Mouse (Mus musculus) midbrain, postnatal 0 days (tissue): ENCODE data around the gene Traf3ip2. TPM values are rescaled to one million over a fixed set of nuclear protein-coding genes. Genes with fewer than 3 reads are reported as not detected.

Source experiments
- ATAC-seq: fragments of 200-750 bp; cut with Nextera tagmentation; 2 replicates; pipeline ENCODE4 v1.8.0; 2017; ENCODE audit warnings: moderate number of reproducible peaks, mild to moderate bottlenecking, moderate TSS enrichment, moderate library complexity; ENCODE audit not compliant: low FRiP score
- DNase-seq: peaks from one replicate; pipeline ENCODE4 v3.0.0-alpha.2; 2015; ENCODE audit warnings: low spot score
- H3K27ac ChIP-seq: fragments of 300-500 bp; sonication (generic); 2 replicates; pipeline ENCODE4 v1.5.1; 2014; ENCODE audit warnings: low read depth, mild to moderate bottlenecking, low read length, mixed read lengths
- H3K27me3 ChIP-seq: fragments of 300-500 bp; sonication (generic); 2 replicates; pipeline ENCODE4 v1.6.1; 2014; ENCODE audit warnings: low read length, control low read depth, mixed read lengths; ENCODE audit not compliant: insufficient read depth
- H3K36me3 ChIP-seq: fragments of 300-500 bp; sonication (generic); 2 replicates; pipeline ENCODE4 v1.6.1; 2014; ENCODE audit warnings: low read length, control low read depth, mixed read lengths; ENCODE audit not compliant: insufficient read depth
- H3K4me1 ChIP-seq: fragments of 300-500 bp; sonication (generic); 2 replicates; pipeline ENCODE4 v1.6.1; 2014; ENCODE audit warnings: mild to moderate bottlenecking, control low read depth, antibody characterized with exemption, low read length, mixed read lengths; ENCODE audit not compliant: insufficient read depth
- H3K4me2 ChIP-seq: fragments of 300-500 bp; sonication (generic); 2 replicates; pipeline ENCODE4 v1.6.1; 2014; ENCODE audit warnings: low read depth, mild to moderate bottlenecking, low read length, mixed read lengths; ENCODE audit not compliant: poor library complexity, severe bottlenecking
- H3K4me3 ChIP-seq: fragments of 300-500 bp; sonication (generic); 2 replicates; pipeline ENCODE4 v1.5.1; 2014; ENCODE audit warnings: low read depth, mild to moderate bottlenecking, low read length, moderate library complexity
- H3K9ac ChIP-seq: fragments of 300-500 bp; sonication (generic); replicated peaks from 2 replicates; pipeline ENCODE4 v1.6.1; 2014; ENCODE audit warnings: mild to moderate bottlenecking, low read length, moderate library complexity, mixed read lengths; ENCODE audit not compliant: poor library complexity, severe bottlenecking
- H3K9me3 ChIP-seq: fragments of 300-500 bp; sonication (generic); 2 replicates; pipeline ENCODE4 v1.6.1; 2016; ENCODE audit warnings: low read length, control low read depth
- CTCF ChIP-seq: IDR thresholded peaks from 2 replicates; pipeline ENCODE4 v1.5.1; 2016; ENCODE audit warnings: antibody characterized with exemption, mild to moderate bottlenecking
- WGBS: fragments of 180-500 bp; shearing (Covaris S2); extraction: QIAGEN DNeasy Blood & Tissue Kit; methylation state at CpG from one replicate; pipeline ENCODE4 v1.1.7; 2014; 5-methylcytosine and 5-hydroxymethylcytosine counted together
- polyA plus RNA-seq: library from polyadenylated mRNA; unstranded; fragments of >200 nt; fragmentation: Nextera tagmentation; extraction: Ambion mirVana; gene quantifications from 2 replicates; pipeline ENCODE4 v1.2.1, GENCODE M21; 2015
- total RNA-seq: library from RNA; depleted of rRNA; stranded (reverse); fragments of >200 nt; gene quantifications from 2 replicates; pipeline ENCODE4 v1.2.3, GENCODE M21; 2014

The Traf3ip2 gene
- total and polyA plus RNA-seq, 2 experiments from 2014 or later: 1.9 to 6.1 TPM

DNA sequence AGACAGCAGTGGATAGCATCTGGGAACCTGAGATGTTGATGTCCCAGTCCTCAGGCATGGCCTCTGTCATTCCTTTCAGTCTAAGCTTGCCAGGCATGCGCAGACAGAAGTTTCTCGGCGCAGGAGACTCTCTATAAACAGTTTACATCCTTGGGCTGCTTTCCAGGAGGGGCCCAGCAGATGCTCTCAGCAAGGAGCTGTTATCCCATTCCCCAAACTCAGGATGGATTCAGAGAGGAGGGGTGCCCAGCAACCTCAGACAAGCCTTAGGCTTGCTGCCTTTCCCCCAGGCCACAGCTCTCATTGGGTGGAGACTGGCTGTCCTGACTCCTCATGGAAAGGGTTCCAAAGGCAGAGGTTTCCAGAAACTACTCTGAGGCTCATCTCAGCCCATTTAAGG is 1.5 kb upstream of the Traf3ip2 start:
- Histone ChIP-seq H3K9me3 (peaks cover 4% of the 10 kb centered on the region; the same call in 1 of the 2 replicates), H3K4me3 (no peak overlapping the region), H3K27ac (no peak overlapping the region), H3K36me3 (no peaks in the 10 kb centered on the region), H3K27me3 (no peaks in the 10 kb centered on the region), H3K9ac (no peak overlapping the region), H3K4me1 (no peaks in the 10 kb centered on the region), H3K4me2 (no peak overlapping the region)
- no peak for TF ChIP-seq CTCF
- no peak for DNase-seq
- ATAC-seq: no peak
- 72% methylated on average over 3 of the region's 3 CpGs for WGBS

DNA sequence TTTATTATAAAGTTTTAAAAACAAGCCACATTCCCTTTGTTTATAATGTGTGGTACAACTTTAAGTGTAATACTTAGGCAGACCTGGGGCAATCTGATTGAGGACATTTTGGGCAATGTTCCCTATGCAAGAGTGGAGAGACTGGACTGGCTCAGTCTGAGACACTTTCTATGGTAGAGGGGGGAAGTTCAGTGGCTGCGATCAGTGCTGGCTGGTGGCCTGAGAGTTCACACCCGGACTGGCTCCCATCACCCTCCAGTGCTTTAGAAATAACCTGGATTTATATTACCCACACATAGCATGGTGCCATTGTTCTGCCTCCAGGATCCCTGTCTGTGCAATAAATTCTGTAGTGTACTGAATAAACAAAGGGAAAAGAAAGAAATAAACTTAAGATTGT is 603 bp upstream of the Traf3ip2 start:
- no peak for TF ChIP-seq CTCF
- no peaks in the 10 kb centered on the region for H3K36me3 ChIP-seq
- 58% methylated on average over 2 of the region's 2 CpGs for WGBS
- no peak overlapping the region for H3K27ac ChIP-seq
- H3K4me1 ChIP-seq: no peaks in the 10 kb centered on the region
- H3K9ac ChIP-seq: no peak overlapping the region
- no peaks in the 10 kb centered on the region for H3K27me3 ChIP-seq
- DNase-seq (no peak), ATAC-seq (no peak)
- H3K4me2 ChIP-seq: no peak overlapping the region
- no peaks in the 10 kb centered on the region for H3K9me3 ChIP-seq
- H3K4me3 ChIP-seq: no peak overlapping the region

DNA sequence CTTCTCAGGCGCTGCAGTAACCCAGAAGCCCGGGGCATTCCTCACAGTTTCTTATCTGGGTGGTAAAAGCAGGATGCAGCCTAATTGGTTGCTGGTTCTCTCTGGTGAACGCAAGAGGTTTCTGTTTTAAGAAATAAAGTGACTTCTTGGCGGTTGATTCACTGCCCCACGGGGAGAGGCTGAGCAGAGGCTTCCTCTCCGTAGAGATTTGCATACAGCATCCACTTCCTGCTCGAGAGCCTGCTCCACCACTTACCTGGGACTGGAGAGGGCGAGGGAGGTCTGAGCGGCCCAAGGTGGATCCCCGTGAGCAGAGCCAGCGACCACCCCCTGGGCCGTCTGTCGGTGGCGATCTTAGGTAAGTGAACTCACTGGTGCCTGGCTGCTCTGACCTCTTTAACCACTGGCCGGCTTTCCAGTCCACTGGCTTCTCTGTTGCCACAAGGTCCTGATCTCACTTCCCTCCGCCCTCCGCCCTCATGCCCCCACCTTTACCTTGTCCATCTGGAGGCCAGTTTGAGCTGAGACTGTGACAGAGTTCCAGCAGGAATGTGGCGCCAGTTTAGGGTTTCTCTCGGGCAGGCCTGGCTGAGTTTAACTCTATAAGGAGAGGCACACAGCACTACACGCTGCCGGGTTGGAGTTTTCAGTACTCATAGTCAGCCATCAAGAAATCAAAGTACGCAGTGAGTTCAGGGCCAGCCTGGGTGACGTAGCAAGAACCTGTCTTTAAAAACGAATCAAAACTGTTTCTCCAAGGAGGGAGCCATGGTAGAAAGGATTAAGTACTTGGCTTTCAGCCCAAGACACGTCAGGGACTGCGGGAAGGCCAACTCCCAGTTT is 476 bp downstream of the Traf3ip2 start:
- WGBS: 15% methylated on average over 26 of the region's 26 CpGs
- Histone ChIP-seq H3K4me3 (no peak overlapping the region), H3K4me1 (no peaks in the 10 kb centered on the region), H3K9me3 (no peaks in the 10 kb centered on the region), H3K9ac (no peak overlapping the region; the same call in 1 of the 2 replicates), H3K27ac (no peak overlapping the region; the same call in 1 of the 2 replicates), H3K27me3 (no peaks in the 10 kb centered on the region), H3K36me3 (no peaks in the 10 kb centered on the region), H3K4me2 (peak overlapping the region; percentile 28)
- DNase-seq (peak; percentile 22), ATAC-seq (peak; percentile 47)
- TF ChIP-seq CTCF: no peak

DNA sequence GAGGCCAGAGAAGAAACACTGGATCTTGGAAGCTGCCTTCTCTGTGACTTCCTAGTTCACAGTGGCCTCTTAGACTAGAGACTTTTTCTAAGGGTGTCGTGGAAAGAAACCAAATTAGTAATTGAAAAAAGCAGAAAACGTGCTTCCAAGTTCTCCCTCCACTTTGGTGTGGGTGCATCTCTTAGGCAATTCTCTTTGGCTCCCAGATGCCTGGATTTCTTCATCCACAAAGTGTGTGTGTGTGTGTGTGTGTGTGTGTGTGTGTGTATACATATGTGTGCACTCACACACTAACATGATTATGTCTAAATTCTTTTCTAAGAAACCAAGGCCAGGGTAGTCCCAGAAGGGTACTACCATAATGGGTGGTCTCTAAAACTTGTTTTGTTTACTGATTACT is 1.2 kb downstream of the Traf3ip2 start:
- 24% methylated on average over 2 of the region's 2 CpGs for WGBS
- no peak for DNase-seq
- Histone ChIP-seq H3K4me1 (no peaks in the 10 kb centered on the region), H3K9me3 (no peaks in the 10 kb centered on the region), H3K36me3 (no peaks in the 10 kb centered on the region), H3K4me3 (no peak overlapping the region), H3K9ac (no peak overlapping the region), H3K4me2 (no peak overlapping the region), H3K27ac (no peak overlapping the region), H3K27me3 (no peaks in the 10 kb centered on the region)
- TF ChIP-seq CTCF: no peak
- no peak for ATAC-seq

DNA sequence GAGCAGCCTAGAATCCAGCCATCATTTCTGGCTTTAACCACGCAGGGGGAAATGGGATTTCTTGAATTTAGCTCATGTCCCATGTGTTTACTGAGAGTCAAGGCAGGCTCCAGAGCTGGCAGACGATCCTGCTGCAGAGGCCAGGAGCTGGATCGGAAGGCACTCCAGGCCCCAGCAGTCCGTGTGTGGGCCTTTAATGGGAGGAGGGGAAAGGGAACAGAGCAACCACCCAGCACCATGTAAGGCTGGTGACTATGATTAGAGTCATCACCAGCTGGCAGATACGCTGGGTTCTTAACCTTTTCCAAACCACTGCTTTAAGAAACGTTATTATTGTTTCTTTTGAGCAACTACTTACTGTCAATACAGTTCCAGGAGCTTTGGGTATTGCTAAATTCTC is 1.9 kb downstream of the Traf3ip2 start:
- no peaks in the 10 kb centered on the region for H3K36me3 ChIP-seq
- no peaks in the 10 kb centered on the region for H3K4me1 ChIP-seq
- 0 out of 2 replicates have a peak overlapping the region, but pooled peaks have one; percentile 32 for H3K27ac ChIP-seq
- no peak overlapping the region for H3K4me2 ChIP-seq
- no peak for TF ChIP-seq CTCF
- H3K4me3 ChIP-seq: no peak overlapping the region
- no peak for ATAC-seq
- H3K9ac ChIP-seq: no peak overlapping the region
- H3K9me3 ChIP-seq: no peaks in the 10 kb centered on the region
- 20% methylated on average over 6 of the region's 6 CpGs for WGBS
- H3K27me3 ChIP-seq: no peaks in the 10 kb centered on the region
- DNase-seq: peak; percentile 76

DNA sequence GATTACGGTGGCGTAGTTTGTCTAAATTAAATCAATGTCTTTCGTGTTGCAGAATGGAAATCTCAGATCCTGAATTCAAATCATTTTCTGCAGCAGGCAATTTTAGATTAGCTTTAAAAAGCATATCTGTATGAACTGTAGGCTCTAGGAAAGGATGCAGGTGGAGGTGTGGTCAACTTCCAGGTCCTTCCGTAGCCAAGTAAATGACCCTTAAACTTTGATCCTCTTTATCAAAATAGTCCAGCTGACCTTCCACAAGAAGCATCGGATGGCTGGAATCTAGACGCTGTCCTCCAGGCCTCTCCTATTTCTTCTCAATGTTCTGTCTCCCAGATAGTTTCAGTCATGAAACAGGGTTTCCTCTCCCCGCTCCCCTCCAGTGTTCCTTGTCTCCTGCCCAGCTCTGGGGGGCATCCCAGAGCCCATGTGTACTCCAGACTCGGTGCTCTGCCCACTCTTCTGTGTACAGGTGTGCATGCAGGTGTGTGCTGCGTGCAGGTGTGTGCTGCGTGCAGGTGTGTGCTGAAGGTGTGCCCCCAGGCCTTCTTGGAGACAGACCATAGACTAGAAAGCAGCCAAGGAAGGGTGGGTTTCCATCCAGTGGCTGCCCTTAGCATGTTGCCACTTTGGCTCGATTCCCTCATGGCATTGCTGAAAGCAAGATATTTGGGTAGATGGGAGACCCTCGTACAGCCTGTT is 2.9 kb downstream of the Traf3ip2 start:
- Histone ChIP-seq H3K36me3 (no peaks in the 10 kb centered on the region), H3K9ac (no peak overlapping the region), H3K4me3 (no peak overlapping the region), H3K4me2 (no peak overlapping the region), H3K27ac (no peak overlapping the region), H3K27me3 (no peaks in the 10 kb centered on the region), H3K4me1 (no peaks in the 10 kb centered on the region), H3K9me3 (no peaks in the 10 kb centered on the region)
- 85% methylated on average over 12 of the region's 12 CpGs for WGBS
- no peak for ATAC-seq
- TF ChIP-seq CTCF: no peak
- no peak for DNase-seq
